Mouse (Mus musculus): ENCODE data around the gene Lima1. TPM values are rescaled to one million over a fixed set of nuclear protein-coding genes. Genes with fewer than 3 reads are reported as not detected.

Gene Lima1
- polyA plus RNA-seq, 2 experiments = 76.0 to 81.2 TPM

GRCm38 (mm10) chr15:99866450-99867221, 8.6 kb downstream of the Lima1 start:
- Histone ChIP-seq H3K4me1 (ENCODE audit: control insufficient read depth, insufficient read depth, low read length) (no peaks in the 10 kb centered on the region), H3K4me2 (replicated peaks; ENCODE audit: low read depth, low read length, severe bottlenecking) (no peak overlapping the region), H3K4me3 (replicated peaks; ENCODE audit: low read length) (no peak overlapping the region), H3K27ac (replicated peaks; ENCODE audit: low read depth, low read length) (no peak overlapping the region), H3K36me3 (ENCODE audit: control insufficient read depth, insufficient read depth, low read length) (no peaks in the 10 kb centered on the region), H3K9me3 (ENCODE audit: control insufficient read depth, low read length) (no peaks in the 10 kb centered on the region), H3K27me3 (ENCODE audit: control insufficient read depth, insufficient read depth, low read length) (no peaks in the 10 kb centered on the region), H3K9ac (ENCODE audit: low read depth, low read length, severe bottlenecking) (no peak overlapping the region)
- WGBS = 69% methylated on average over 15 of the region's 15 CpGs
- TF ChIP-seq POLR2A (IDR thresholded peaks at IDR 0.05; ENCODE audit: borderline replicate concordance, extremely low read depth, insufficient read depth, insufficient read length) = no peak
- ATAC-seq (ENCODE audit: low FRiP score, low read depth) = no peak
- no peak for DNase-seq (ENCODE audit: low spot score)

GRCm38 (mm10) chr15:99865942-99866341, 9.3 kb downstream of the Lima1 start:
- no peak for TF ChIP-seq POLR2A (IDR thresholded peaks at IDR 0.05; ENCODE audit: borderline replicate concordance, extremely low read depth, insufficient read depth, insufficient read length)
- no peak for DNase-seq (ENCODE audit: low spot score)
- Histone ChIP-seq H3K4me1 (ENCODE audit: control insufficient read depth, insufficient read depth, low read length) (no peaks in the 10 kb centered on the region), H3K36me3 (ENCODE audit: control insufficient read depth, insufficient read depth, low read length) (no peaks in the 10 kb centered on the region), H3K9me3 (ENCODE audit: control insufficient read depth, low read length) (no peaks in the 10 kb centered on the region), H3K27me3 (ENCODE audit: control insufficient read depth, insufficient read depth, low read length) (no peaks in the 10 kb centered on the region), H3K4me3 (replicated peaks; ENCODE audit: low read length) (no peak overlapping the region), H3K4me2 (replicated peaks; ENCODE audit: low read depth, low read length, severe bottlenecking) (no peak overlapping the region), H3K27ac (replicated peaks; ENCODE audit: low read depth, low read length) (no peak overlapping the region), H3K9ac (ENCODE audit: low read depth, low read length, severe bottlenecking) (no peak overlapping the region)
- ATAC-seq (ENCODE audit: low FRiP score, low read depth) = no peak
- 50% methylated on average over 5 of the region's 5 CpGs for WGBS

- no peak for ATAC-seq (ENCODE audit: low FRiP score, low read depth)
- DNase-seq (ENCODE audit: low spot score) = no peak
- no peak for TF ChIP-seq POLR2A (IDR thresholded peaks at IDR 0.05; ENCODE audit: borderline replicate concordance, extremely low read depth, insufficient read depth, insufficient read length)
- no peak overlapping the region for H3K4me2 ChIP-seq (replicated peaks; ENCODE audit: low read depth, low read length, severe bottlenecking)
- WGBS = 89% methylated on average over 20 of the region's 20 CpGs
- H3K27ac ChIP-seq (replicated peaks; ENCODE audit: low read depth, low read length) = no peak overlapping the region
- H3K4me3 ChIP-seq (replicated peaks; ENCODE audit: low read length) = no peak overlapping the region
- H3K9ac ChIP-seq (ENCODE audit: low read depth, low read length, severe bottlenecking) = no peak overlapping the region
- no peaks in the 10 kb centered on the region for H3K9me3 ChIP-seq (ENCODE audit: control insufficient read depth, low read length)
- no peaks in the 10 kb centered on the region for H3K36me3 ChIP-seq (ENCODE audit: control insufficient read depth, insufficient read depth, low read length)
- no peaks in the 10 kb centered on the region for H3K27me3 ChIP-seq (ENCODE audit: control insufficient read depth, insufficient read depth, low read length)
- H3K4me1 ChIP-seq (ENCODE audit: control insufficient read depth, insufficient read depth, low read length) = no peaks in the 10 kb centered on the region
These were observed 9.7 kb downstream of the Lima1 start for GRCm38 (mm10) chr15:99865494-99865941.

GRCm38 (mm10) chr15:99865046-99865445, 10.2 kb downstream of the Lima1 start:
- WGBS = 82% methylated on average over 7 of the region's 7 CpGs
- ATAC-seq (ENCODE audit: low FRiP score, low read depth) (no peak), DNase-seq (ENCODE audit: low spot score) (no peak)
- TF ChIP-seq POLR2A (IDR thresholded peaks at IDR 0.05; ENCODE audit: borderline replicate concordance, extremely low read depth, insufficient read depth, insufficient read length) = no peak
- H3K9me3 ChIP-seq (ENCODE audit: control insufficient read depth, low read length) = no peaks in the 10 kb centered on the region
- no peak overlapping the region for H3K9ac ChIP-seq (ENCODE audit: low read depth, low read length, severe bottlenecking)
- no peaks in the 10 kb centered on the region for H3K36me3 ChIP-seq (ENCODE audit: control insufficient read depth, insufficient read depth, low read length)
- no peak overlapping the region for H3K4me3 ChIP-seq (replicated peaks; ENCODE audit: low read length)
- no peak overlapping the region for H3K27ac ChIP-seq (replicated peaks; ENCODE audit: low read depth, low read length)
- no peaks in the 10 kb centered on the region for H3K4me1 ChIP-seq (ENCODE audit: control insufficient read depth, insufficient read depth, low read length)
- no peaks in the 10 kb centered on the region for H3K27me3 ChIP-seq (ENCODE audit: control insufficient read depth, insufficient read depth, low read length)
- H3K4me2 ChIP-seq (replicated peaks; ENCODE audit: low read depth, low read length, severe bottlenecking) = no peak overlapping the region

GRCm38 (mm10) chr15:99863786-99864185, 11.5 kb downstream of the Lima1 start:
- no peak overlapping the region for H3K4me3 ChIP-seq (replicated peaks; ENCODE audit: low read length)
- H3K9me3 ChIP-seq (ENCODE audit: control insufficient read depth, low read length) = no peaks in the 10 kb centered on the region
- H3K27ac ChIP-seq (replicated peaks; ENCODE audit: low read depth, low read length) = no peak overlapping the region
- no peaks in the 10 kb centered on the region for H3K4me1 ChIP-seq (ENCODE audit: control insufficient read depth, insufficient read depth, low read length)
- ATAC-seq (ENCODE audit: low FRiP score, low read depth) (no peak), DNase-seq (ENCODE audit: low spot score) (no peak)
- no peaks in the 10 kb centered on the region for H3K36me3 ChIP-seq (ENCODE audit: control insufficient read depth, insufficient read depth, low read length)
- 94% methylated on average over 8 of the region's 8 CpGs for WGBS
- no peaks in the 10 kb centered on the region for H3K27me3 ChIP-seq (ENCODE audit: control insufficient read depth, insufficient read depth, low read length)
- no peak for TF ChIP-seq POLR2A (IDR thresholded peaks at IDR 0.05; ENCODE audit: borderline replicate concordance, extremely low read depth, insufficient read depth, insufficient read length)
- H3K4me2 ChIP-seq (replicated peaks; ENCODE audit: low read depth, low read length, severe bottlenecking) = no peak overlapping the region
- H3K9ac ChIP-seq (ENCODE audit: low read depth, low read length, severe bottlenecking) = no peak overlapping the region
